Mouse (Mus musculus): ENCODE data around the gene Nabp2. TPM values are rescaled to one million over a fixed set of nuclear protein-coding genes. Genes with fewer than 3 reads are reported as not detected.

Nabp2 gene
- polyA plus RNA-seq, 1 experiment from 2014 or later = 164 TPM

GRCm38 (mm10) chr10:128441324-128442119, 30.2 kb upstream of the Nabp2 start:
- Histone ChIP-seq H3K9me3 (no peaks in the 10 kb centered on the region), H3K4me1 (no peaks in the 10 kb centered on the region), H3K27me3 (ENCODE audit: poor library complexity, severe bottlenecking) (no peaks in the 10 kb centered on the region), H3K36me3 (replicated peaks) (peaks cover 63% of the 10 kb centered on the region), H3K4me3 (no peak overlapping the region), H3K27ac (no peak overlapping the region)
- 95% methylated on average over 10 of the region's 10 CpGs for WGBS
- no peak for DNase-seq (ENCODE audit: extremely low spot score, low spot score)

- Histone ChIP-seq H3K4me1 (no peaks in the 10 kb centered on the region), H3K4me3 (no peak overlapping the region), H3K27me3 (ENCODE audit: poor library complexity, severe bottlenecking) (no peaks in the 10 kb centered on the region), H3K9me3 (no peaks in the 10 kb centered on the region), H3K36me3 (replicated peaks) (peaks cover 74% of the 10 kb centered on the region), H3K27ac (no peak overlapping the region)
- no peak for DNase-seq (ENCODE audit: extremely low spot score, low spot score)
- WGBS = 74% methylated on average over 10 of the region's 10 CpGs
These were observed 29.1 kb upstream of the Nabp2 start for GRCm38 (mm10) chr10:128440407-128440806.

- Histone ChIP-seq H3K36me3 (replicated peaks) (peaks cover 89% of the 10 kb centered on the region), H3K27ac (no peak overlapping the region), H3K4me1 (no peaks in the 10 kb centered on the region), H3K4me3 (no peak overlapping the region), H3K9me3 (no peaks in the 10 kb centered on the region), H3K27me3 (ENCODE audit: poor library complexity, severe bottlenecking) (no peaks in the 10 kb centered on the region)
- DNase-seq (ENCODE audit: extremely low spot score, low spot score) = no peak
- WGBS = 84% methylated on average over 10 of the region's 10 CpGs
These were observed 27.5 kb upstream of the Nabp2 start for GRCm38 (mm10) chr10:128438675-128439279.

- Histone ChIP-seq H3K4me3 (no peak overlapping the region), H3K27me3 (ENCODE audit: poor library complexity, severe bottlenecking) (no peaks in the 10 kb centered on the region), H3K27ac (no peak overlapping the region), H3K36me3 (replicated peaks) (peaks cover 94% of the 10 kb centered on the region), H3K4me1 (no peaks in the 10 kb centered on the region), H3K9me3 (no peaks in the 10 kb centered on the region)
- DNase-seq (ENCODE audit: extremely low spot score, low spot score) = no peak
- WGBS = 96% methylated on average over 8 of the region's 8 CpGs
These were observed 25.1 kb upstream of the Nabp2 start for GRCm38 (mm10) chr10:128436376-128436775.

- no peak overlapping the region for H3K4me3 ChIP-seq
- WGBS = 92% methylated on average over 5 of the region's 5 CpGs
- no peaks in the 10 kb centered on the region for H3K27me3 ChIP-seq (ENCODE audit: poor library complexity, severe bottlenecking)
- H3K4me1 ChIP-seq = no peaks in the 10 kb centered on the region
- no peak overlapping the region for H3K27ac ChIP-seq
- H3K9me3 ChIP-seq = no peaks in the 10 kb centered on the region
- DNase-seq (ENCODE audit: extremely low spot score, low spot score) = no peak
- peaks cover 94% of the 10 kb centered on the region for H3K36me3 ChIP-seq (replicated peaks)
These were observed 24.6 kb upstream of the Nabp2 start for GRCm38 (mm10) chr10:128435873-128436272.

GRCm38 (mm10) chr10:128435186-128435823, 24.0 kb upstream of the Nabp2 start:
- Histone ChIP-seq H3K4me1 (no peaks in the 10 kb centered on the region), H3K27ac (no peak overlapping the region), H3K9me3 (no peaks in the 10 kb centered on the region), H3K36me3 (replicated peaks) (peaks cover 94% of the 10 kb centered on the region), H3K4me3 (no peak overlapping the region), H3K27me3 (ENCODE audit: poor library complexity, severe bottlenecking) (no peaks in the 10 kb centered on the region)
- WGBS = 85% methylated on average over 17 of the region's 17 CpGs
- DNase-seq (ENCODE audit: extremely low spot score, low spot score) = no peak

GRCm38 (mm10) chr10:128434681-128435080, 23.4 kb upstream of the Nabp2 start:
- no peaks in the 10 kb centered on the region for H3K4me1 ChIP-seq
- H3K27me3 ChIP-seq (ENCODE audit: poor library complexity, severe bottlenecking) = no peaks in the 10 kb centered on the region
- 92% methylated on average over 10 of the region's 10 CpGs for WGBS
- no peak overlapping the region for H3K4me3 ChIP-seq
- peaks cover 94% of the 10 kb centered on the region for H3K36me3 ChIP-seq (replicated peaks)
- no peaks in the 10 kb centered on the region for H3K9me3 ChIP-seq
- no peak for DNase-seq (ENCODE audit: extremely low spot score, low spot score)
- H3K27ac ChIP-seq = no peak overlapping the region

GRCm38 (mm10) chr10:128433417-128433816, 22.1 kb upstream of the Nabp2 start:
- peaks cover 94% of the 10 kb centered on the region for H3K36me3 ChIP-seq (replicated peaks)

GRCm38 (mm10) chr10:128429454-128429853, 18.2 kb upstream of the Nabp2 start:
- no peaks in the 10 kb centered on the region for H3K27me3 ChIP-seq (ENCODE audit: poor library complexity, severe bottlenecking)
- no peaks in the 10 kb centered on the region for H3K9me3 ChIP-seq
- H3K27ac ChIP-seq = no peak overlapping the region
- no peak for DNase-seq (ENCODE audit: extremely low spot score, low spot score)
- H3K4me3 ChIP-seq = no peak overlapping the region
- H3K4me1 ChIP-seq = no peaks in the 10 kb centered on the region
- peaks cover 89% of the 10 kb centered on the region for H3K36me3 ChIP-seq (replicated peaks)
- 86% methylated on average over 4 of the region's 4 CpGs for WGBS

More at GRCm38 (mm10) chr10:128433417-128433816, 22.1 kb upstream of the Nabp2 start:
- 93% methylated on average over 2 of the region's 2 CpGs for WGBS
- Histone ChIP-seq H3K27me3 (ENCODE audit: poor library complexity, severe bottlenecking) (no peaks in the 10 kb centered on the region), H3K4me1 (no peaks in the 10 kb centered on the region), H3K27ac (no peak overlapping the region), H3K4me3 (no peak overlapping the region), H3K9me3 (no peaks in the 10 kb centered on the region)
- DNase-seq (ENCODE audit: extremely low spot score, low spot score) = no peak

GRCm38 (mm10) chr10:128429052-128429451, 17.8 kb upstream of the Nabp2 start:
- no peak for DNase-seq (ENCODE audit: extremely low spot score, low spot score)
- Histone ChIP-seq H3K36me3 (replicated peaks) (peaks cover 89% of the 10 kb centered on the region), H3K4me1 (no peaks in the 10 kb centered on the region)

GRCm38 (mm10) chr10:128425260-128425659, 14.0 kb upstream of the Nabp2 start:
- Histone ChIP-seq H3K9me3 (no peaks in the 10 kb centered on the region), H3K27ac (no peak overlapping the region), H3K4me1 (no peaks in the 10 kb centered on the region), H3K27me3 (ENCODE audit: poor library complexity, severe bottlenecking) (no peaks in the 10 kb centered on the region), H3K36me3 (replicated peaks) (peaks cover 94% of the 10 kb centered on the region), H3K4me3 (no peak overlapping the region)
- no peak for DNase-seq (ENCODE audit: extremely low spot score, low spot score)
- 85% methylated on average over 3 of the region's 3 CpGs for WGBS

More at GRCm38 (mm10) chr10:128429052-128429451, 17.8 kb upstream of the Nabp2 start:
- 89% methylated on average over 5 of the region's 5 CpGs for WGBS
- H3K4me3 ChIP-seq = no peak overlapping the region
- H3K27ac ChIP-seq = no peak overlapping the region
- no peaks in the 10 kb centered on the region for H3K27me3 ChIP-seq (ENCODE audit: poor library complexity, severe bottlenecking)
- H3K9me3 ChIP-seq = no peaks in the 10 kb centered on the region

- DNase-seq (ENCODE audit: extremely low spot score, low spot score) = no peak
- H3K4me1 ChIP-seq = no peaks in the 10 kb centered on the region
- H3K4me3 ChIP-seq = no peak overlapping the region
- H3K27ac ChIP-seq = no peak overlapping the region
- 81% methylated on average over 7 of the region's 7 CpGs for WGBS
- peaks cover 94% of the 10 kb centered on the region for H3K36me3 ChIP-seq (replicated peaks)
- H3K9me3 ChIP-seq = no peaks in the 10 kb centered on the region
- no peaks in the 10 kb centered on the region for H3K27me3 ChIP-seq (ENCODE audit: poor library complexity, severe bottlenecking)
These were observed 13.3 kb upstream of the Nabp2 start for GRCm38 (mm10) chr10:128424604-128425003.

GRCm38 (mm10) chr10:128422426-128422825, 11.1 kb upstream of the Nabp2 start:
- peaks cover 98% of the 10 kb centered on the region for H3K36me3 ChIP-seq (replicated peaks)
- no peak for DNase-seq (ENCODE audit: extremely low spot score, low spot score)

More at GRCm38 (mm10) chr10:128422426-128422825, 11.1 kb upstream of the Nabp2 start:
- Histone ChIP-seq H3K4me1 (no peaks in the 10 kb centered on the region), H3K27me3 (ENCODE audit: poor library complexity, severe bottlenecking) (no peaks in the 10 kb centered on the region), H3K4me3 (no peak overlapping the region), H3K27ac (no peak overlapping the region), H3K9me3 (no peaks in the 10 kb centered on the region)
- 93% methylated on average over 5 of the region's 5 CpGs for WGBS

Data from forebrain, embryonic 10.5 days (tissue).